Comparison of ENCODE assay signal across 9 mouse cellular contexts in the genomic region with DNA sequence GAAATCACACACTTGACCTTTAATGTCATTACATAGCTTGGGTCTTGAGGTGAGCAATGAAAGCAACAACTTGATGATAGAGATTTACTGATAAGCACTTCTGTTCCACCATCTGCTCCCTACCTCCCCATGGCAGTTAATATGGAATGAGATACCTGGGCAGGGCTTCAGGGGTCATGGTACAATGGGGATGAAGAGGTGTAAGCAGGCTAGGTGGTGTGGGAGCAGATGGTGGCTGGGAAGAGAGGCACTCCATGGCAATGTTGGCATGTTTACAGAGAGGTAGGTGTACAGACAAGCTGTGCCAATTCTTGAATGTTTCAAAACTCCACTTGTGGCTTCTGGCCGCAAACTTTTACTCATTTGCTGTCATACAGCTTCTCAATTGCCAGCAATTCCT.
"Had no signal": no experiment of that assay in that cellular context is flagged by ENCODE, and none has a peak within 500 bp of the region (broad histone marks: within the 10 kb centered on the region; RNA-seq: fewer than 3 reads in every experiment).

No protein-coding gene starts in this region.

- ATAC-seq: liver, postnatal 0 days; midbrain, embryonic 13.5 days had no signal

- DNase-seq: kidney, postnatal 4 days; liver, embryonic 13.5 days; liver, postnatal 0 days; right cerebral cortex, adult 18-20 months; right cerebral cortex, postnatal 25 days; thymus, postnatal 4 days had no signal

- H3K36me3 ChIP-seq: limb, embryonic 10.5 days; liver, embryonic 13.5 days; midbrain, embryonic 13.5 days had no signal

- H3K4me1 ChIP-seq: limb, embryonic 10.5 days; liver, embryonic 13.5 days; midbrain, embryonic 13.5 days had no signal

- H3K4me3 ChIP-seq: left cerebral cortex, adult 2 months; limb, embryonic 10.5 days; liver, embryonic 13.5 days; midbrain, embryonic 13.5 days had no signal

- H3K9me3 ChIP-seq: limb, embryonic 10.5 days; liver, embryonic 13.5 days; midbrain, embryonic 13.5 days had no signal

- H3K4me2 ChIP-seq: liver, embryonic 13.5 days; midbrain, embryonic 13.5 days had no signal

- H3K9ac ChIP-seq: liver, embryonic 13.5 days; liver, postnatal 0 days; midbrain, embryonic 13.5 days had no signal

- H3K27me3 ChIP-seq: liver, embryonic 13.5 days; midbrain, embryonic 13.5 days had no signal

- H3K27ac ChIP-seq: left cerebral cortex, adult 2 months; limb, embryonic 10.5 days; liver, embryonic 13.5 days; midbrain, embryonic 13.5 days had no signal
